Mouse (Mus musculus): ENCODE measurements around the gene Hba-a2.
"Not testable (repeated sequence)": the region's sequence is repeated elsewhere in the genome, so short reads cannot be mapped to it uniquely, and the experiment has no call there.

Hba-a2 gene

DNA sequence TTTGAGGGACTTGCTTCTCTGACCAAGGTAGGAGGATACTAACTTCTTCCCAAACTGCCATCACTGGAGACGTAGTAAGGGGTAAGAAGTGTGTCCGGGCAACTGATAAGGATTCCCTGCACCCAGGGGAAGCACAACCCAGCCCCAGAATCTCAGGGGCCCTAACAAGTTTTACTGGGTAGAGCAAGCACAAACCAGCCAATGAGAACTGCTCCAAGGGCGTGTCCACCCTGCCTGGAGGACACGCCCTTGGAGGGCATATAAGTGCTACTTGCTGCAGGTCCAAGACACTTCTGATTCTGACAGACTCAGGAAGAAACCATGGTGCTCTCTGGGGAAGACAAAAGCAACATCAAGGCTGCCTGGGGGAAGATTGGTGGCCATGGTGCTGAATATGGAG, at the start of gene Hba-a2:
TSS of gene Hba-a2 (plus strand) at position 287 of the 400 bp plus-strand sequence.
- not testable (repeated sequence) for DNase-seq (ENCODE audit: extremely low spot score, low read depth, low spot score)

DNA sequence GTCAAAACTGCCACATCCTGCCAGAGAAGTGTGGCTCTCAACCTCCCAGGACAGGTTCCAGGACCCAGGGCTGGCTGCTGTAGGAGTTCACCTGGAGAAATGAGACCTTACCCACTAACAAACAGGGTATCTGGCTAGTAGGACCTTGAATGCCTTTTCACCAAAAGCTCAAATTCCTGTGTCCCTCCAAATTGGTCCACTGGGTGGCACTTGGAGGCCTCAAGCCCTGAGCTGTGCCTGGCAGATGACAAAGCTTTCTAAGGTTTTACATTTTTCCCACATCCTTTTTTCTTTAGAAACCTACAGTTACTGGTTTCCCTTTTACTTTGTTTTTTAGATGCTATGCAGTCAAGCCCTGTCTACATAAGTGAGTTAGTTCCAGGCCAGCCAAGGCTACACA, 49.2 kb upstream of the Hba-a2 start:
- DNase-seq (ENCODE audit: extremely low spot score, low read depth, low spot score), result no peak

DNA sequence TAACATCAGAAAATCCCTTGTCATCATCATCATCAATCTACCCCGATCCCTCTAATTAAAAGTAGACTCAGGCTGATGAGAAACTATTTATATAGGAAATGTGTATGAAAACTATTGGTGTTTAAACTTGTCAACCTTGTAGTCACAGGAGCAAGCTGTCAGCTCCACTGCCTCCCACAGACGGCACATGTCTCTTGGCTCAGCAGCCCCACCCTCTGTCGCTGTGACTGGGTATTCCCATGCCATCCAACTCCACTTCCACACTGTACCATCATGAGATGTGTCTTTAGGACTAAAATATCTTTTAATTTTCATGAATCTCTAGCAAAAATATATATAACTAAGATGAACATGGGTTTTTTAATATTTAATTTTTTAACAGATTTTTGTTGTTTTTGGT, 47.9 kb upstream of the Hba-a2 start:
- DNase-seq (ENCODE audit: extremely low spot score, low read depth, low spot score), result no peak

DNA sequence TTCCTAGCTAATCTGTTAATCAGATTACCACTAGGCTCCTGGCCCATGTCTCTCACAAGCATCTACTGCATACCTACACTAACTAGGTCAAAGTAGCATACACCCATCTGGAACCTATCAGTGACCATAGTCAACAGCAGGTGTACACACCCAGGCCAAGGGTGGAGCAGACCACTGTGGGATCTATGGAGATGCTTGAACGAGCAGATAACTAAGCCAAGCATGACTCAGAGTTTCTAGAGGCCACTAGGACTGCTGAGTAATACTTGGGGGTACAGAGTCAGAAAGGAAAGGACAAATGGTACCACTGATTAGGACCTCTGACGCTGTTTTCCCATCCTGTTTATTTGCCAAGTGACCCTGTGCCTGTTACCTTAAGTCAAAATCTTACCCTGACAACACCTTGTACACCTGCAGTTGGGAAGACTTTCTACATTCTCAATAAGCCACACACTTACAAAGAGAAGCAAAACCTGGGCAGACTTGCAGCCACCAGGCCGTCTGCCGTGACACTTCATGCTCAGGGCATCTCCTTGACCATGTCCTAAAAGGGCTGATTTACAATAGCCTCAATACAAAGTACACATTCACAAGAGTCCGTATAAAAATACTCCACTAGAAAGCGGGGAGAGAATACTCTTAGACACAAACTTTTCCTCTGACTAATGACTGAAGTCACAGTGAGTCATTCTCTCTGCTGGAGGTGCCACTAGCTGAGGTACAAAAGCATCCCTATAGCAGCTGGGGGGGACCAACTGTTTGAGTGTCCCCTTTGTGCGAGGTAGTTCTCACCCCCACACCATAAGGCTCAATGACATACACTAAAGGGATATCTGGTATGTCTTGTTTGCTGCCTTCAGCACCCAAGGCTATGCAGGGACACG, 45.2 kb upstream of the Hba-a2 start:
- no peak for DNase-seq (ENCODE audit: extremely low spot score, low read depth, low spot score)

DNA sequence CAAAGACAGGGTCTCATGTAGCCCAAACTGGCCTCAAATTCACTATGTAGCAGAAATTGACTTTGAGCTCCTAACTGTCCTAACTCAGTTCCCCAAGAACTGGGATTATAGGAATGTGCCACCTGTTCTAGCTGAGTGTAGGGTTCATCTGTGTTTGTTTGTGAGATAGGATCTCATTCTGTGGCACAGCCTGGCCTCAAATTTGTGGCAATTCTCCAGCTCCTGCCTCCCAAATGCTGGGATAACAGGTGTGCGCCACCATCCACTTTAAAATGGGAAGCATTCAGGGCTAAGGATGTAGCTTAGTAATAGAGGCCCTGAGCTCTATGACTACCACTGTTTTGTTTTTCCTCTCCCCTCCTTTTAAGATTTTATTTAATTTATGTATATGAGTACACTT, 43.2 kb upstream of the Hba-a2 start:
- no peak for DNase-seq (ENCODE audit: extremely low spot score, low read depth, low spot score)

DNA sequence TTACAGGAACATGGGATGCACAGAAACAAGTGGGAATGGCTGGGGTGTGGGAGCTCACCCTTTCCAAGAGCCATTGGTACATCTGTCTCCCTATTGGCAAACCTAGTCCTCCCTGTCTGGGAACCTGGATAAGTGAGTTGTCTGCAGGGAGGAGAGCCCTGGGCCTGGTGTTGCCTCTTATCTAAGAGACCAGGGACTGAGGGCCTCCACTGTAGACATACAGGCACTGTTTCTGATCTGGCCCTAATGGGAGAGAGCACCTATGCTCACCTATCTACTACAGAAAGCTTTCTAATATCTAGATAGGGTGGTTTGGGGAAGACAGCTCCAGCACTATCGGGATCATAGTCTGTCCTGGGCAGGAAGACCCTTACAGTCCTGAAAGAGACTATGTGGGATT, 40.1 kb upstream of the Hba-a2 start:
- no peak for DNase-seq (ENCODE audit: extremely low spot score, low read depth, low spot score)

DNA sequence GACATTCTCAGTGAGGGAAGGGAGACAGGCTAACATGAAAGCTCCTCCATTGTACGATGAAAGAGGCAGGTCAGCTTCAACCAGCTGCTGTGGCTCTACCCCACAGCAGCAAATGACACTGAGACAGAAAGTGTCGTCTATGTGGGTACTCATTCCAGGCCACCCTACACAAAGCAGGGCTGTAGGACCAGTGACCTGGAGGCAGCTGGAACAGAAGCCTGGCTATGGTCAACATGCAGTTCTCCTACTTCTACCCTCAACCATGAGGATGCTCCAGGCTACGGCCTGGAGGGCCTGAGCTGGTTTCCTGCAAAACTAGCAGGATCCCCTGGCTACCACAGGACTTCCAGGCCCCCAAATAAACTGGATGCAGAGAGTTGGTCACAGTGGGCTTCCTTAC, 39.7 kb upstream of the Hba-a2 start:
- DNase-seq (ENCODE audit: extremely low spot score, low read depth, low spot score), result no peak

DNA sequence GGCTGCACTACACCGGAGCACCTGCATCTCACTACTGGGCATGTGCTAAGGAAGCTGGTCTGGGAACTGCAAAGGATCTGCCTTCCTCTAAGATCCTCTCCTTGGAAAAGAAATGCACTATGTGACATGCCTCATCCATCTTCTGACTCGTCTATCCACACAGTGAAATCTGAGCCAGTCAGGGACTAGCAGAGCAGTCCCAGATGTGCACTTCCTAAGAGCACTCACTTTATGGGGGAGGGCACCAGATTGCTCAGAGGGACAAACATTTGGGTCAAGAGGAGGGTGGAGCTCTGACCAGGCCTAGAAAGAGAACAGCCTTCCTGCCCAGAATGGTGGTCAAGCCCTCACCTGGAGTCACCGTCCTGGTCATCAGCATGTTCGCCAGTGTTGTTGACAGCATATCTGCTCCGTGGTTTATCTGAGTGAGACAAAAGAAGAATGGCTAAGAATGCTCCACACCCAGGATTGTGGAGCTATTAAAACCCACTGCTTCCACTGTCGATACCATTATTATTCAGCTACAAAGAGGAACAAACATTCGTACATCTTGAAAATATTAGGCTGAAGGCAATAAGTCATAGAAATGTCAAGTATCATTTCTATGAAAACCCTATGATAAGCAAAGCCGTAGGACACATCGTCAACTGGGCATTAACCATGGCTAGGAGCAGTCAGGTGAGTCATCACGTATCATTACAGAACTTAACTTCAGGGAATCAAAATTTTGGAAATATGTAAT, 33.4 kb upstream of the Hba-a2 start:
- DNase-seq (ENCODE audit: extremely low spot score, low read depth, low spot score), result no peak

DNA sequence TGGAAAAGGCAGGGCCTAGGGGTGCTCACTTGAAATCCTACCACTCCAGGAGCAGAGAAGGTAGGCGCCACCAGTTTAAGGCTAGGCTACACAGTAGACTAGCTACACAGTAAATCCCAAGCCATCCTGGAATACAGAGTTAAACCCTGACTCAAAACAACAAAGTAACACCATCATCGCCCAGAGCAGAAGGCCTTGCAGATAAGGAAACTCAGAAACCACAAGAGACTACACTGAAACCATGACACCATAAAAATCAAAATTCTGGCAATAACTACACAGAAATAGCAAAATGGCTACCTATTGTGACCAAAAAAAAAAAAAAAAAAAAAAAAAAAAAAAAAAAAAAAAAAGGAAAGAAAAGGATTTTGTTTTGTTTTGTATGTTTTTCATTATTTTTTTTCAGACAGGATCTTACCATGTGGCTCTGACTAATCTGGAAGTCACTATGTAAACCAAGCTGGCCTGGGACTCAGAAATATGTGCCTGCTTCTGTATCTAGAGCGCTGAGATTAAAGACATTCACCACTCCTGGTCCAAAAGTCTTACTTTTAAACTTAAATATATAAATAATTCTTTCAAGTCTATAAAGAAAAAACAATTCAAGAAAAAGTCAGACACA, 31.1 kb upstream of the Hba-a2 start:
- DNase-seq (ENCODE audit: extremely low spot score, low read depth, low spot score), result no peak

DNA sequence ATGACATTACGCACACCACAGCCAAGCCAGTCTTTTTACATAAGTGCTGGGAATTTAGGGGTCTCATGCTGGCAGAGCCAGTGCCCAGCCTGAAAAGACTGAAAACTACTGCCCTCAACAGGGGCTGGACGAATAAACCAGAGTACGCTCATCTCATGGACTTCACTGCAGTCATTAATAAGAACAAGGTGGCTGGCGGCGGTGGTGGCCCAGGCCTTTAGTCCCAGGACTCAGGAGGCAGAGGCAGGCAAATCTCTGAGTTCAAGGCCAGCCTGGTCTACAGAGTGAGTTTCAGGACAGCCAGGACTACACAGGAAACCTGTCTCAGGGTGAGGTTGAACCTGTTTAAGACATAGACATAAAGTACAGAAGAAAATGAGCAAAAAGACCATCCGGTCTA, 30.1 kb upstream of the Hba-a2 start:
- no peak for DNase-seq (ENCODE audit: extremely low spot score, low read depth, low spot score)

DNA sequence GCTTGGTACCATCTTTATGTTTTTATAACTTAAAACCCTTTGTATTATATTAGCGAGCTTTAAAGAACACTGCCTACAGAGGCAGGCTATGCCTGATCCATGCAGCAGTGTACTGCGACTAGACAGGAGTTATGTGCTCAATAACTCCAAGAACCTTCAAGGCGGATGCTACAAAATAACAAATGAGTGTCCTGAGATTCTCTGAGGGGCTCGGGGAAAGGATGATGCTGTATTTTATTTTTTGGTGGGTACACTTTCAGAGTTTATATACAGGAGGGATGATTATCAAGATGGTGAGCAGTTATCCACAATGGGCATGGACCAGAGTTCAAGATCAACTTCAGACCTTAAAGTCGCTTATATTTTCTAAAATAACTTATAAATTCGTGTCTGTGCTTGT, 29.5 kb upstream of the Hba-a2 start:
- DNase-seq (ENCODE audit: extremely low spot score, low read depth, low spot score), result no peak

DNA sequence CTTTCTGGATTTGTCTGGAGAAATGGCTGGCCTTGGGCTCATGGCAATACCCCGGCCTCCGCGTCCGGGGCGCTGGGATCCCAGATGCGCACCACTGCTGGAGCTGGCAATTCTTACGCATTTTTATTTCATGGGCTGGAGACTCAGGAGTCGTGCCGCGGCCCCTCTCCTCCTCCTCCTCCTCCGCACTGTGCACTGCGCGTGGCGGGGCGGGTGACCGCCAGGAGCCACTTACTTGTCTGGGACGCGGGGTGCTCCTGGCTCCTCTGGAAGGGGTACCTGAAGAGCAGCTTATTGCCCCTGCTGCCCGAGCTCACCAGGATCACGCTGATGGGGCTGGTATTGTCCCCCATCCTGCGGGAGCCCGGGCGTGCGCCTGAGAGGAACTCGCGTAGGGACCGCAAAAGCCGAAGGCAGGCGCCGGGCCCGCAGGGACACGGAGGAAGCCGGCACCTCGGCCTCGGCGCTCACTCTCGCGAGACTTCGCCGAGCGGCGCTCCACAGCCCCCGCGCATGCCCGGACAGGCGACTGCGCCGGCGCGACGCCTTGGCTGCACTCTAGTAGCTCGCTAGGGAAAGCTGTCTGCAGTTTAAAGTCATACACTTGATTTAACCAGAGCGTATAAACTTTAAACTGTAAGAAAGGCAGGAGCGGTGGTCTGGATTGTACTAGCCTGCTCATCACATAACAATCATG, 29.0 kb upstream of the Hba-a2 start, which contains the start of gene Nprl3:
TSS of gene Nprl3 (minus strand) at position 520 of the 697 bp plus-strand sequence.
- DNase-seq (ENCODE audit: extremely low spot score, low read depth, low spot score), result peak; percentile 72

DNA sequence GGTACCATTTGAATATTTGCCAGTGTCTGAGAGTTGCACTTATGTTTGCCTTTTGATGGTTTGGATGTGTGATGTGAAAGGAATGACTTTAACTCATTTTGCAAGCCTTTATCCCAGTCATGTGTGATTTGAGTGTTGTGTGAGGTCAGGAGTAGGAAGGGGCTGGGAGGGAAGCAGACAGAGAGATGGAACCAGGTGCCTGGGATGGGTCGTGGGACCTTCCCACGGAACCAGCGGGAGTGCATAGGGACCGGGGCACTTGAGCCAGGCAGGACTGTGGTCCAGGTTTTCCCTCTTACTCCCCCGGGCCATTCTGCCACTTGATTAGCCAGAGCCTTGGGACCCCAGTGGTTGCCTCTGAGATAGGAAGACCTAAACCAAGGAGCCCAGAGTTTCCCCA, 28.3 kb upstream of the Hba-a2 start:
- no peak for DNase-seq (ENCODE audit: extremely low spot score, low read depth, low spot score)

DNA sequence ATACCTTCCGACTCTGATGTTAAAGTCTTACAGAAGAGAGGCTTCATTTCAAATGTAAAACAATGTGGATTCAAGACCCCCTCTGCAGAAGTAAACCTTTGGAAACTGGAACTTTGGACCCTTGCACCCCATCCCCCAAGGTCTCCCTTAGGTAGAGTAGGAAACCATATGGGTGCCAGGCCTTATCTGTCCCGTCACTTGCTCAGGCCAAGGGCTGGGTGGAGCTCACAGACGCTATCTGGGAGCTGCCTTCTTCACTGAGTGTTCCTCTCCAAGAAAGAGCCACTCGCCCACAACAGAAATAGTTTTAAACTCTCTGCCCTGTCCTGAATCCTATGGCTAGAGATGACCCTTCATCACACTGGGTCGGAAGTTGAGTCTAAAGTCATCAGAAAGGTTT, 27.3 kb upstream of the Hba-a2 start:
- DNase-seq (ENCODE audit: extremely low spot score, low read depth, low spot score), result no peak

DNA sequence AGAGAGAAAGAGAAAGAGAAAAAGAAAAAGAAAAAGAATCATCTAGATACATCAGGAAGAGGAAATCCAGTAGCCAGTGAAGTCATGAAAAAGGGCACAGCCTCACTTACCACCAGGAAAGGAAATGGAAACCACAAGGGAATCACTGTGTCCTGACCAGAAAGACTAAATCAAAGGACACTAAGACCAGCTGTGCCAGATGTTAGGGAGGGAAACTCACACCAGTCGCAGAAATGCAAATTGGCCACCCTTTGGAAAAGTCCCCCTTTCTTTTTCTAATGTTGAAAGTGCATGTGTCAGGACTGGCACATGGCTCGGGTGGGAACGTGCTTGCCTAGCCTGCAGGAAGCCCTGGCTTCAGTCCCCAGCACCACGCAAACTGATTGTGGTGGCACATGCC, 25.1 kb upstream of the Hba-a2 start:
- DNase-seq (ENCODE audit: extremely low spot score, low read depth, low spot score), result no peak

DNA sequence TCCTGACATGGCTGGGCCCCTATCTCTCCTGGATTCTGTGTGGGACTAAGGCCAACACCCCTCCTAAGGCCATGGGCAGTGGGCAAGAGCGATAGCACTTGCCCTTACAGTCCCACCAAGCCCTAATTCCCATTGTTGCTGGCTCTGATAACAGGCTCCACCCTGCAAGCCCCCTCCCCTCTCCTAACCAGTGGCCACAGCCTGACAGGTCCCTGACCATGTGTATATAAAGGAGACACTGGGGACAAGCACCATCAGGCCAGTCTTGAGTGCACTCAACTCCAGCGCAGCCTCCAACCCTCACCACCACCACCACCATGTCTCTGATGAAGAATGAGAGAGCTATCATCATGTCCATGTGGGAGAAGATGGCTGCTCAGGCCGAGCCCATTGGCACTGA, 19.9 kb upstream of the Hba-a2 start, which contains the start of gene Hba-x:
TSS of gene Hba-x (plus strand) at position 54 of the 400 bp plus-strand sequence.
- DNase-seq (ENCODE audit: extremely low spot score, low read depth, low spot score), result no peak

DNA sequence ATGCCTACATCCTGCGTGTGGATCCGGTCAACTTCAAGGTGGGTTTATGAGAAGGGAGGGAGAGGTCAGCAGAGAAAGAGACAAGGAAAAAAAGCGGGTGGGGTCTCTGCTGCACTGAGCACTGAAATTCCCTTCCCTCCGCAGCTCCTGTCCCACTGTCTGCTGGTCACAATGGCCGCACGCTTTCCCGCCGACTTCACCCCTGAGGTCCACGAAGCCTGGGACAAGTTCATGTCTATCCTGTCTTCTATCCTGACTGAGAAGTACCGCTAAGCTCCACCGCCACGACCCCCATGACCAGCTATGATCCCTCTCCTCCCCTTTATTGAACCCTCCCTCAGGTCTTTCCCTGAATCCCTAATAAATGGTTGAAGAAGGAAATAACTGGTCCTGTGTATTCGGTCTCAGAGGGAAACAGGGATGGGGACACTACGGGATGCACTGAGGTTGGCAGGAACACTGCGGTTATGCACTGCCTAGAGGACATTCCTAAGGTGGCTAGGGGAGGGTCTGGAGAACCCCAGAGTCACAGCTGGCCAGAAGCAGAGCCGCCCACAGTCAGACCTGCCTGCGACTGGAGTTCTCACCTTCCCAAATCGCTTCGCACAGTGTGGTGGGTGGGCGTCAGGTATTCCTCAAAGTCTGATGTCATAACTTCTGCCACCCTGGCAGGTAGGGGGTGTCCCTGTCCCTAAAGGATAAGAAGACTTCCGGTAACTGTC, 18.4 kb upstream of the Hba-a2 start:
- no peak for DNase-seq (ENCODE audit: extremely low spot score, low read depth, low spot score)

DNA sequence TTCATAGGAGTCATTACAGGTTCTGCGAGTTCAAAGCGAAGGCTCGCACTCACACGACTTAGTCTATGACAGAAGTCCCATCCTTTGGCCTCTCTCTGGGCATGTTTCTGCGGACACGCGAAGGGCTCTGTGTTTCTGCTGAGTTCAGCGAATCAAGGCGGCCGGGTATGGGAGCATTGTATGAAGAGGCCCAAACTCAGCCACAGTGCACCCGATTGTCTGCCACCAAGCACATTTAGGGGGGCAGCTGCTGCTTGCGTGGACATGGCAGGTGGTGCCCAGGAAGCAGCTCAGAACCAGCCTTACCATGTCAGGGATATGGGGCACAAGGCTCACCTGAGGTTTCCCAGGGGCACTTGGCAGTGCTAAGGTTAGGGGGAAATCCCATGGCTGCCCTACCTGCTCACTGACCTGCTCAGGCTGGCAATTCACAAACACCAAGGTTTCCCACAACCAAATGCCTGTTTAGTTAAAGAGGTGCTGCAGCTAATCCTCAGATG, 17.8 kb upstream of the Hba-a2 start:
- no peak for DNase-seq (ENCODE audit: extremely low spot score, low read depth, low spot score)

DNA sequence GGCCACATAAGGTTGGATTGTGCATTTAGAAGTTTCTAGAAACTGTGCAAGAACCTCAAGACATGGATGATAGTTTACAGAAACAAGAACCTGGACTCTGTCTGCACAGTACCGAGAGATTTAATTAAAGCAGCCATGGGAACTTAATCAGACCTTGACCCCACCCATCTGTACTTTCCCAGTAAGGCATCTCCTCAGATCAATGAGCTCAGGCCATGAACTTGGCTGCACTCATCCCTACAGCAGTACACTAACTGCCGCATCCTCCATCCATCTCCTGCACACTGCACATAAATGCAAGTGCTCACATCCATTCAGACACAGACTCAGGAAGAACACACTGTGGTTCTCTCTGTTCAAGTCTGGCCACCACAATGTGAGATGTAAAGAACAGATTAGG, 15.6 kb upstream of the Hba-a2 start:
- no peak for DNase-seq (ENCODE audit: extremely low spot score, low read depth, low spot score)

DNA sequence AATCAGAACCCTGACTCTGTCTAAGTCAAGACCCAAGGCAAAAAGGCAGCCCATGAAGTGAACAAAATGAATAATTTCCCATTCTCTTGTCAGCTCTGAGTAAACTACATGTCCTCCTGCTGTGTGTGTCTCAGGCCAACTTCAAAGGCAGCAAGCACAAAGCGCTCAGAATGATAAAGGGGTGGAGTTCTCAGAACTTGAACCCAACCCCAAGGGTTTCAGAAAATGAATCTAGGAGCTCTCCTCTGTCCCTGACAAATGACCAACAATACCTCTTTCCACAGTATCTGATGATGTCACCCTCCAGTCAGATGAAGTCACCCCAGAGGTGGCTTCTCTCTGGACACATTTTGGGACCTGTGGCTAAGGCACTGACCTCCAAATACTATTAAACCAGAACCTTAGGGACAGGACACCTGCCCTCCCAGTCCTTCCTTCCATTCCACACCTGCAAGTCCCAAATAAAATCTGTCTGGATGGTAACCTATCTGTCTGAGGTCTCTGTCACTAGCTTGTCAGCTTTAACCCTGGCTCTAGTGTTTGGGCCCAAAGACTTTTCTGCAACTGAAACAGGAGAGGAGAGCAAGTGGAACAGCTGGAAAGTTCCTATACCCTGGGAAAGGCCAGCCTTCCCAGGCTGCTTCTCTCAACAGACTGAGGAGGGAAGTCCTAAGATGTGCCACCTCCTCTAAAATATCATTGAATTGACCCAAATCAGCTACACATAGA, 14.7 kb upstream of the Hba-a2 start:
- DNase-seq (ENCODE audit: extremely low spot score, low read depth, low spot score), result no peak

All from hindlimb bud, embryonic 11.5 days (tissue).